Mouse (Mus musculus): ENCODE results near the gene Trhr2.
A peak's percentile ranks its signal among the peaks of the same experiment; 100 is the strongest.

Gene Trhr2

GRCm38 (mm10) chr8:122355642-122356606, 4.6 kb downstream of the Trhr2 start:
- no peak for DNase-seq (ENCODE audit: low spot score in 2 of 2)

GRCm38 (mm10) chr8:122354157-122354556, 6.4 kb downstream of the Trhr2 start:
- DNase-seq (ENCODE audit: low spot score in 2 of 2) = no peak

GRCm38 (mm10) chr8:122350309-122351089, 10.0 kb downstream of the Trhr2 start:
- no peak for DNase-seq (ENCODE audit: low spot score in 2 of 2)

- DNase-seq (ENCODE audit: low spot score in 2 of 2) = no peak
Measured at GRCm38 (mm10) chr8:122349357-122350297, 10.9 kb downstream of the Trhr2 start.

- peak in 1 of 2 experiments; percentile 50 for DNase-seq (ENCODE audit: low spot score in 2 of 2)
Measured at GRCm38 (mm10) chr8:122347811-122348552, 12.6 kb downstream of the Trhr2 start.

GRCm38 (mm10) chr8:122345181-122346095, 15.1 kb downstream of the Trhr2 start:
- no peak for DNase-seq (ENCODE audit: low spot score in 2 of 2)

GRCm38 (mm10) chr8:122344219-122344618, 16.3 kb downstream of the Trhr2 start:
- DNase-seq (ENCODE audit: low spot score in 2 of 2) = no peak

GRCm38 (mm10) chr8:122343758-122344157, 16.8 kb downstream of the Trhr2 start:
- peak in 1 of 2 experiments; percentile 49 for DNase-seq (ENCODE audit: low spot score in 2 of 2)

GRCm38 (mm10) chr8:122343341-122343740, 17.2 kb downstream of the Trhr2 start:
- no peak for DNase-seq (ENCODE audit: low spot score in 2 of 2)

GRCm38 (mm10) chr8:122342806-122343209, 17.7 kb downstream of the Trhr2 start:
- peak; percentile 64 to 72 for DNase-seq (ENCODE audit: low spot score in 2 of 2)

- no peak for DNase-seq (ENCODE audit: low spot score in 2 of 2)
Measured at GRCm38 (mm10) chr8:122342362-122342761, 18.2 kb downstream of the Trhr2 start.

- DNase-seq (ENCODE audit: low spot score in 2 of 2) = no peak
Measured at GRCm38 (mm10) chr8:122341790-122342189, 18.8 kb downstream of the Trhr2 start.

GRCm38 (mm10) chr8:122340761-122341160, 19.8 kb downstream of the Trhr2 start:
- no peak for DNase-seq (ENCODE audit: low spot score in 2 of 2)

- no peak for DNase-seq (ENCODE audit: low spot score in 2 of 2)
Measured at GRCm38 (mm10) chr8:122338852-122339251, 21.7 kb downstream of the Trhr2 start.

GRCm38 (mm10) chr8:122336251-122336910, 24.2 kb downstream of the Trhr2 start:
- no peak for DNase-seq (ENCODE audit: low spot score in 2 of 2)

- DNase-seq (ENCODE audit: low spot score in 2 of 2) = no peak
Measured at GRCm38 (mm10) chr8:122335638-122336250, 24.8 kb downstream of the Trhr2 start.

GRCm38 (mm10) chr8:122334791-122335490, 25.6 kb downstream of the Trhr2 start:
- DNase-seq (ENCODE audit: low spot score in 2 of 2) = no peak

GRCm38 (mm10) chr8:122333531-122333930, 27.0 kb downstream of the Trhr2 start:
- DNase-seq (ENCODE audit: low spot score in 2 of 2) = no peak
